Mouse (Mus musculus): ENCODE measurements at regions not wholly inside any gene's neighbourhood (a gene's known extent, or its start where the extent isn't known, plus 50 kb on each side); places are given as distances from the start of the nearest gene placed in this dataset.

- H3K4me3 ChIP-seq (ENCODE audit: insufficient read depth, low read depth, low read length) = no peak overlapping the region
- H3K27me3 ChIP-seq (ENCODE audit: control insufficient read depth, insufficient read depth, low read length) = no peaks in the 10 kb centered on the region
- H3K79me2 ChIP-seq (ENCODE audit: control insufficient read depth, insufficient read depth, low read length) = no peaks in the 10 kb centered on the region
- H3K9ac ChIP-seq (ENCODE audit: low read depth, low read length) = no peak overlapping the region
- no peaks in the 10 kb centered on the region for H3K4me1 ChIP-seq (ENCODE audit: control insufficient read depth, insufficient read depth, low read length)
- no peak overlapping the region for H3K27ac ChIP-seq (replicated peaks; ENCODE audit: insufficient read depth, low read depth, low read length)
- 75% methylated on average over 3 of the region's 3 CpGs for WGBS
- DNase-seq (ENCODE audit: extremely low read depth, low read depth, low spot score) = no peak
- no peak for TF ChIP-seq CTCF (IDR thresholded peaks at IDR 0.05; ENCODE audit: low read depth, low read length)
- no peak for TF ChIP-seq POLR2A (IDR thresholded peaks at IDR 0.05; ENCODE audit: extremely low read depth, insufficient read depth, low read length)
- no peaks in the 10 kb centered on the region for H3K36me3 ChIP-seq (ENCODE audit: control insufficient read depth, insufficient read depth, low read length)
Measured at GRCm38 (mm10) chr12:95054887-95055286, 637.1 kb upstream of the Flrt2 start.

- Histone ChIP-seq H3K4me3 (ENCODE audit: insufficient read depth, low read depth, low read length) (no peak overlapping the region), H3K4me1 (ENCODE audit: control insufficient read depth, insufficient read depth, low read length) (no peaks in the 10 kb centered on the region), H3K9ac (ENCODE audit: low read depth, low read length) (no peak overlapping the region), H3K27ac (replicated peaks; ENCODE audit: insufficient read depth, low read depth, low read length) (no peak overlapping the region), H3K27me3 (ENCODE audit: control insufficient read depth, insufficient read depth, low read length) (no peaks in the 10 kb centered on the region), H3K79me2 (ENCODE audit: control insufficient read depth, insufficient read depth, low read length) (no peaks in the 10 kb centered on the region), H3K36me3 (ENCODE audit: control insufficient read depth, insufficient read depth, low read length) (no peaks in the 10 kb centered on the region)
- no peak for TF ChIP-seq POLR2A (IDR thresholded peaks at IDR 0.05; ENCODE audit: extremely low read depth, insufficient read depth, low read length)
- no peak for TF ChIP-seq CTCF (IDR thresholded peaks at IDR 0.05; ENCODE audit: low read depth, low read length)
- WGBS = 83% methylated on average over 7 of the region's 7 CpGs
- DNase-seq (ENCODE audit: extremely low read depth, low read depth, low spot score) = no peak
Measured at GRCm38 (mm10) chr12:95056926-95057325, 635.1 kb upstream of the Flrt2 start.

GRCm38 (mm10) chr12:95059396-95059795 is 632.6 kb upstream of the Flrt2 start:
- Histone ChIP-seq H3K27ac (replicated peaks; ENCODE audit: insufficient read depth, low read depth, low read length) (no peak overlapping the region), H3K27me3 (ENCODE audit: control insufficient read depth, insufficient read depth, low read length) (no peaks in the 10 kb centered on the region), H3K4me3 (ENCODE audit: insufficient read depth, low read depth, low read length) (no peak overlapping the region), H3K79me2 (ENCODE audit: control insufficient read depth, insufficient read depth, low read length) (no peaks in the 10 kb centered on the region), H3K9ac (ENCODE audit: low read depth, low read length) (no peak overlapping the region), H3K36me3 (ENCODE audit: control insufficient read depth, insufficient read depth, low read length) (no peaks in the 10 kb centered on the region), H3K4me1 (ENCODE audit: control insufficient read depth, insufficient read depth, low read length) (no peaks in the 10 kb centered on the region)
- no peak for DNase-seq (ENCODE audit: extremely low read depth, low read depth, low spot score)
- TF ChIP-seq CTCF (IDR thresholded peaks at IDR 0.05; ENCODE audit: low read depth, low read length) (no peak), POLR2A (IDR thresholded peaks at IDR 0.05; ENCODE audit: extremely low read depth, insufficient read depth, low read length) (no peak)
- WGBS = 85% methylated on average over 2 of the region's 2 CpGs

- Histone ChIP-seq H3K27me3 (ENCODE audit: control insufficient read depth, insufficient read depth, low read length) (no peaks in the 10 kb centered on the region), H3K36me3 (ENCODE audit: control insufficient read depth, insufficient read depth, low read length) (no peaks in the 10 kb centered on the region), H3K27ac (replicated peaks; ENCODE audit: insufficient read depth, low read depth, low read length) (no peak overlapping the region), H3K79me2 (ENCODE audit: control insufficient read depth, insufficient read depth, low read length) (no peaks in the 10 kb centered on the region), H3K4me3 (ENCODE audit: insufficient read depth, low read depth, low read length) (no peak overlapping the region), H3K4me1 (ENCODE audit: control insufficient read depth, insufficient read depth, low read length) (no peaks in the 10 kb centered on the region), H3K9ac (ENCODE audit: low read depth, low read length) (no peak overlapping the region)
- whole genome bisulfite sequencing = 84% methylated on average over 2 of the region's 2 CpGs
- TF ChIP-seq CTCF (IDR thresholded peaks at IDR 0.05; ENCODE audit: low read depth, low read length) = no peak
- TF ChIP-seq POLR2A (IDR thresholded peaks at IDR 0.05; ENCODE audit: extremely low read depth, insufficient read depth, low read length) = no peak
- DNase-seq (ENCODE audit: extremely low read depth, low read depth, low spot score) = no peak
Measured at GRCm38 (mm10) chr12:95072307-95072706, 619.7 kb upstream of the Flrt2 start.

GRCm38 (mm10) chr12:95119223-95119952 is 572.6 kb upstream of the Flrt2 start:
- DNase-seq (ENCODE audit: extremely low read depth, low read depth, low spot score) = no peak
- H3K79me2 ChIP-seq (ENCODE audit: control insufficient read depth, insufficient read depth, low read length) = no peaks in the 10 kb centered on the region
- no peaks in the 10 kb centered on the region for H3K36me3 ChIP-seq (ENCODE audit: control insufficient read depth, insufficient read depth, low read length)
- no peak overlapping the region for H3K9ac ChIP-seq (ENCODE audit: low read depth, low read length)
- H3K27me3 ChIP-seq (ENCODE audit: control insufficient read depth, insufficient read depth, low read length) = no peaks in the 10 kb centered on the region
- no peak overlapping the region for H3K27ac ChIP-seq (replicated peaks; ENCODE audit: insufficient read depth, low read depth, low read length)
- TF ChIP-seq CTCF (IDR thresholded peaks at IDR 0.05; ENCODE audit: low read depth, low read length) = no peak
- no peaks in the 10 kb centered on the region for H3K4me1 ChIP-seq (ENCODE audit: control insufficient read depth, insufficient read depth, low read length)
- H3K4me3 ChIP-seq (ENCODE audit: insufficient read depth, low read depth, low read length) = no peak overlapping the region
- 77% methylated on average over 3 of the region's 3 CpGs for WGBS

GRCm38 (mm10) chr12:95132804-95133203 is 559.2 kb upstream of the Flrt2 start:
- H3K27me3 ChIP-seq (ENCODE audit: control insufficient read depth, insufficient read depth, low read length) = no peaks in the 10 kb centered on the region
- DNase-seq (ENCODE audit: extremely low read depth, low read depth, low spot score) = no peak
- H3K4me3 ChIP-seq (ENCODE audit: insufficient read depth, low read depth, low read length) = no peak overlapping the region
- H3K79me2 ChIP-seq (ENCODE audit: control insufficient read depth, insufficient read depth, low read length) = no peaks in the 10 kb centered on the region
- H3K9ac ChIP-seq (ENCODE audit: low read depth, low read length) = no peak overlapping the region
- 89% methylated on average over 1 of the region's 1 CpGs for WGBS
- TF ChIP-seq POLR2A (IDR thresholded peaks at IDR 0.05; ENCODE audit: extremely low read depth, insufficient read depth, low read length) (no peak), CTCF (IDR thresholded peaks at IDR 0.05; ENCODE audit: low read depth, low read length) (no peak)
- H3K36me3 ChIP-seq (ENCODE audit: control insufficient read depth, insufficient read depth, low read length) = no peaks in the 10 kb centered on the region
- H3K4me1 ChIP-seq (ENCODE audit: control insufficient read depth, insufficient read depth, low read length) = no peaks in the 10 kb centered on the region
- H3K27ac ChIP-seq (replicated peaks; ENCODE audit: insufficient read depth, low read depth, low read length) = no peak overlapping the region

Data from liver, adult 2 months (tissue).